Mouse (Mus musculus): Measurements from ENCODE around the gene Tirap.

DNA sequence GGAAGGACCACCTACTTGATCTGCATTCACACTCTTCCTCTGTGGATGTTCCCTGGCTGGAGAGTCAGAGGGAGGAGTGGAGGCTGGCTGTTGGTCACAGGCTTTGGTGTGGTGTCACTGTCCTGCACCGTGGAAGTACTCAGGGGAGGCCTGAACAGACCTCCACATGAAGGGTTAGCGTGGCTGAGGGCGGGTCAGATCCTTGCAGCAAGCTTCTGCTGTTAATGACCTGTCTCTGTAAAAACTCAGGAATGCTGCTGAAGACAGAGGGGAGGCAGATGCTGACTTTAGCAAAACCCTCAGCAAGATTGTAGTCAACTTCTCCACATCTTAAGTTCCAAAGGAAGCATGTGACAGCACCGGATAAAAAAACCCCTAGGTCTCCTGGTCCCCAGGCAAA lies 43.2 kb downstream of the Tirap start:
- TF ChIP-seq CTCF (IDR thresholded peaks at IDR 0.05; ENCODE audit: low read depth, low read length) (no peak), POLR2A (IDR thresholded peaks at IDR 0.05; ENCODE audit: extremely low read depth, insufficient read depth, low read length) (no peak)

All from liver, adult 2 months (tissue).